Mouse (Mus musculus) C2C12 (cell line): Measurements from ENCODE around the gene Ergic3.

Experiments
- CTCF ChIP-seq: IDR thresholded peaks from one replicate; pipeline ENCODE4 v1.5.1; 2011; ENCODE audit not compliant: control insufficient read depth, insufficient read depth, insufficient read length
- MAX ChIP-seq: IDR thresholded peaks from one replicate; pipeline ENCODE4 v1.6.1; 2011; ENCODE audit warnings: mild to moderate bottlenecking, control low read depth
- MYOD1 ChIP-seq: IDR thresholded peaks from one replicate; pipeline ENCODE4 v1.6.1; 2011; ENCODE audit warnings: low read depth; ENCODE audit not compliant: control insufficient read depth, insufficient read length
- MYOG ChIP-seq: IDR thresholded peaks from one replicate; pipeline ENCODE4 v1.6.1; 2011; ENCODE audit not compliant: control insufficient read depth, insufficient read length; ENCODE audit errors: extremely low read depth
- USF1 ChIP-seq: IDR thresholded peaks from one replicate; pipeline ENCODE4 v1.6.1; 2011; ENCODE audit warnings: low read depth, mild to moderate bottlenecking, control low read depth, moderate library complexity

DNA sequence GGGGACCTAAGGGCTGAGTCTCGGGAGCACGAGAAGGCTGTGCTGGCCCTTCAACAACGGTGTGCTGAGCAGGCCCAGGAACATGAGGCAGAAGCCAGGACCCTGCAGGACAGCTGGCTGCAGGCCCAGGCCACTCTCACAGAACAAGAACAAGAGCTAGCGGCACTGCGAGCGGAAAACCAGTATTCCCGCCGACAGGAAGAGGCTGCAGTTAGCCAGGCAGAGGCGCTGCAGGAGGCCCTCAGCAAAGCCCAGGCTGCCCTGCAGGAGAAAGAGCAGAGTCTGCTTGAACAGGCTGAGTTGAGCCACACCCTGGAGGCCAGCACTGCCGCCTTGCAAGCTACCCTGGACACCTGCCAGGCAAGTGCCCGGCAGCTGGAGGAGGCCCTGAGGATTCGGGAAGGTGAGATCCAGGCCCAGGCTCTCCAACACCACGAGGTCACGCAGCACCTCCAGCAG, 16.0 kb upstream of the Ergic3 start:
- TF ChIP-seq CTCF = no peak
- TF ChIP-seq MAX = no peak
- TF ChIP-seq MYOD1 = no peak
- TF ChIP-seq USF1 = no peak
- no peak for TF ChIP-seq MYOG
